Mouse (Mus musculus) CH12.LX (cell line): ENCODE results near the gene Dpp10. TPM values are rescaled to one million over a fixed set of nuclear protein-coding genes. Genes with fewer than 3 reads are reported as not detected.

Experiments used
- DNase-seq: peaks from one replicate; pipeline ENCODE4 v3.0.0-alpha.2; 2013; ENCODE audit errors: extremely low read depth
- H3K27ac ChIP-seq: 2 replicates; pipeline ENCODE4 v1.5.1; 2012; ENCODE audit warnings: low read depth, mild to moderate bottlenecking, control low read depth, moderate library complexity; ENCODE audit not compliant: insufficient read depth
- H3K27me3 ChIP-seq: replicated peaks from 2 replicates; pipeline ENCODE3; 2012; ENCODE audit warnings: inconsistent platforms
- H3K36me3 ChIP-seq, 2 experiments: replicated peaks in 1 of 2; 2 replicates each; pipeline versions ENCODE3 to v1.6.1; 2012; ENCODE audit warnings: inconsistent platforms in 1 of 2, low read length in 1 of 2, mild to moderate bottlenecking in 1 of 2, mixed read lengths in 1 of 2, moderate library complexity in 1 of 2; ENCODE audit not compliant: control insufficient read depth in 1 of 2, insufficient read depth in 1 of 2
- H3K4me1 ChIP-seq, 2 experiments: 2 replicates each; pipeline ENCODE4 v1.6.1; 2012; ENCODE audit warnings: inconsistent platforms in 1 of 2, moderate library complexity in 1 of 2; ENCODE audit not compliant: insufficient read depth in 2 of 2, control insufficient read depth in 1 of 2
- H3K4me2 ChIP-seq: 2 replicates; pipeline ENCODE4 v1.6.1; 2012; ENCODE audit warnings: low read depth, mild to moderate bottlenecking, control low read depth; ENCODE audit not compliant: poor library complexity, insufficient read depth, severe bottlenecking
- H3K4me3 ChIP-seq, 3 experiments: fragments of 150-350 bp in 1 of 3; sonication (generic) in 1 of 3; replicated peaks in 1 of 3; 2 replicates each; pipeline versions ENCODE3 to v1.5.1; 2011 to 2012; ENCODE audit warnings: low read depth in 2 of 3, low read length in 2 of 3, mild to moderate bottlenecking in 2 of 3, moderate library complexity in 2 of 3, control low read depth in 1 of 3, improper control_type of control experiment in 1 of 3, inconsistent platforms in 1 of 3, mixed read lengths in 1 of 3; ENCODE audit not compliant: poor library complexity in 1 of 3
- H3K79me2 ChIP-seq: replicated peaks from 2 replicates; pipeline ENCODE4 v1.6.1; 2012; ENCODE audit warnings: mild to moderate bottlenecking, moderate library complexity; ENCODE audit not compliant: control insufficient read depth, poor library complexity, insufficient read depth, severe bottlenecking; ENCODE audit errors: extremely low read depth
- H3K9ac ChIP-seq: 2 replicates; pipeline ENCODE4 v1.6.1; 2012; ENCODE audit warnings: low read depth, mild to moderate bottlenecking, control low read depth, moderate library complexity; ENCODE audit not compliant: insufficient read depth
- H3K9me3 ChIP-seq: replicated peaks from 2 replicates; pipeline ENCODE3; 2012; ENCODE audit warnings: low read length, inconsistent platforms, mixed read lengths
- CHD1 ChIP-seq: IDR thresholded peaks from 2 replicates; pipeline ENCODE4 v1.6.1; 2012; ENCODE audit warnings: low read depth, low read length, improper control_type of control experiment, inconsistent platforms
- CTCF ChIP-seq, 2 experiments: IDR thresholded peaks in 1 of 2; conservative IDR thresholded peaks in 1 of 2; 2 replicates each; pipeline ENCODE4 v1.5.1; 2011 to 2012; ENCODE audit warnings: low read depth in 2 of 2, low read length in 2 of 2, improper control_type of control experiment in 1 of 2, inconsistent platforms in 1 of 2, mild to moderate bottlenecking in 1 of 2, moderate library complexity in 1 of 2
- EP300 ChIP-seq: IDR thresholded peaks from 2 replicates; pipeline ENCODE4 v1.6.1; 2011; ENCODE audit warnings: low read length, improper control_type of control experiment
- GABPA ChIP-seq: IDR thresholded peaks from 2 replicates; pipeline ENCODE4 v1.6.1; 2012; ENCODE audit warnings: low read depth, low read length, improper control_type of control experiment, inconsistent platforms; ENCODE audit not compliant: insufficient replicate concordance
- MAFK ChIP-seq: IDR thresholded peaks from 2 replicates; pipeline ENCODE4 v1.6.1; 2011; ENCODE audit warnings: low read length, improper control_type of control experiment; ENCODE audit not compliant: insufficient replicate concordance
- MAX ChIP-seq: IDR thresholded peaks from 2 replicates; pipeline ENCODE4 v1.6.1; 2011; ENCODE audit warnings: low read length, improper control_type of control experiment
- MEF2A ChIP-seq: IDR thresholded peaks from 2 replicates; pipeline ENCODE4 v1.6.1; 2014; ENCODE audit warnings: low read depth, mild to moderate bottlenecking, inconsistent platforms, low read length, improper control_type of control experiment, borderline replicate concordance
- MXI1 ChIP-seq: IDR thresholded peaks from 2 replicates; pipeline ENCODE4 v1.6.1; 2011; ENCODE audit warnings: mild to moderate bottlenecking, low read depth, low read length, improper control_type of control experiment
- MYC ChIP-seq: IDR thresholded peaks from 2 replicates; pipeline ENCODE4 v1.6.1; 2011; ENCODE audit warnings: low read depth, mild to moderate bottlenecking, improper control_type of control experiment, low read length
- NELFE ChIP-seq: IDR thresholded peaks from 2 replicates; pipeline ENCODE4 v1.6.1; 2011; ENCODE audit warnings: low read depth, low read length, improper control_type of control experiment
- NRF1 ChIP-seq: IDR thresholded peaks from 2 replicates; pipeline ENCODE4 v1.6.1; 2014; ENCODE audit warnings: low read depth, mild to moderate bottlenecking, inconsistent platforms, low read length, improper control_type of control experiment, moderate library complexity
- PAX5 ChIP-seq: IDR thresholded peaks from 2 replicates; pipeline ENCODE4 v1.6.1; 2012; ENCODE audit warnings: low read length, inconsistent platforms, mixed read lengths
- POLR2AphosphoS2 ChIP-seq: IDR thresholded peaks from 2 replicates; pipeline ENCODE4 v1.6.1; 2011; ENCODE audit warnings: low read depth, low read length, improper control_type of control experiment
- RCOR1 ChIP-seq: conservative IDR thresholded peaks from 2 replicates; pipeline ENCODE4 v1.6.1; 2012; ENCODE audit warnings: low read depth, mild to moderate bottlenecking, inconsistent platforms, low read length, improper control_type of control experiment
- SIN3A ChIP-seq: IDR thresholded peaks from 2 replicates; pipeline ENCODE4 v1.6.1; 2012; ENCODE audit warnings: low read length, improper control_type of control experiment, inconsistent platforms
- SMC3 ChIP-seq: IDR thresholded peaks from 2 replicates; pipeline ENCODE4 v1.6.1; 2011; ENCODE audit warnings: low read depth, low read length, improper control_type of control experiment
- USF2 ChIP-seq: conservative IDR thresholded peaks from 2 replicates; pipeline ENCODE4 v1.6.1; 2011; ENCODE audit warnings: low read depth, low read length, improper control_type of control experiment
- ZC3H11A ChIP-seq: IDR thresholded peaks from 2 replicates; pipeline ENCODE4 v1.6.1; 2012; ENCODE audit warnings: low read depth, mild to moderate bottlenecking, inconsistent platforms, low read length, improper control_type of control experiment
- ZKSCAN1 ChIP-seq: IDR thresholded peaks from 2 replicates; pipeline ENCODE4 v1.6.1; 2012; ENCODE audit warnings: low read depth, inconsistent platforms, low read length, improper control_type of control experiment, borderline replicate concordance
- ZMIZ1 ChIP-seq: IDR thresholded peaks from 2 replicates; pipeline ENCODE4 v1.6.1; 2012; ENCODE audit warnings: low read depth, mild to moderate bottlenecking, inconsistent platforms, low read length, improper control_type of control experiment
- ZNF384 ChIP-seq: IDR thresholded peaks from 2 replicates; pipeline ENCODE4 v1.6.1; 2012; ENCODE audit warnings: low read depth, low read length, improper control_type of control experiment, inconsistent platforms
- dilution Hi-C: fragments of 300-500 bp; cut with MboI; formaldehyde crosslinking; loops from 2 replicates; pipeline ENCODE4 v1.14.3; 2020; ENCODE audit warnings: low sequenced_read_pairs; ENCODE audit not compliant: extremely low pct_unique_long_range_greater_than_20kb, extremely low pct_ligation_motif_present
- in situ Hi-C: fragments of 300-500 bp; cut with MboI; formaldehyde crosslinking; loops from 3 replicates; pipeline ENCODE4 v1.14.3; 2019; ENCODE audit warnings: low sequenced_read_pairs, low pct_ligation_motif_present, low pct_unique_long_range_greater_than_20kb, mixed read lengths
- polyA plus RNA-seq: library from polyadenylated mRNA; unstranded; fragments of >175 nt; gene quantifications from 2 replicates; pipeline ENCODE4 v1.2.1, GENCODE M21; 2012; ENCODE audit warnings: low read depth; ENCODE audit not compliant: insufficient read length
- total RNA-seq, 2 experiments: library from RNA; depleted of rRNA; stranded (reverse); fragments of 300-350 nt in 1 of 2; fragments of >200 nt in 1 of 2; gene quantifications; 2 replicates each; pipeline ENCODE4 v1.2.3; 2012 to 2014

Dpp10 gene
- total and polyA plus RNA-seq, 3 experiments = 0.01 TPM; not detected in 2

GRCm38 (mm10) chr1:123846881-123847280 lies 198.5 kb downstream of the Dpp10 start:
- TF ChIP-seq RCOR1 (no peak), ZNF384 (no peak), PAX5 (no peak), POLR2AphosphoS2 (no peak), NRF1 (no peak), SMC3 (no peak), CTCF (conservative IDR thresholded peaks at IDR 0.05 in 1 of 2, IDR thresholded peaks at IDR 0.05 in 1 of 2; ENCODE audit: low read depth in 2 of 2, low read length in 2 of 2) (no peak), MYC (no peak), NELFE (no peak), MAFK (no peak), EP300 (no peak), GABPA (no peak), MXI1 (no peak), USF2 (no peak), ZKSCAN1 (no peak), MAX (no peak), CHD1 (no peak), ZMIZ1 (no peak), SIN3A (no peak)
- TF ChIP-seq, all 38 proteins: peak for 0
- no peak overlapping the region for H3K4me3 ChIP-seq
- H3K9ac ChIP-seq = no peak overlapping the region
- DNase-seq = no peak
- no peaks in the 10 kb centered on the region for H3K36me3 ChIP-seq
- H3K27me3 ChIP-seq = no peaks in the 10 kb centered on the region
- dilution Hi-C loops = no loop called here
- in situ Hi-C loops = no loop called here
- no peak overlapping the region for H3K4me2 ChIP-seq
- H3K4me1 ChIP-seq = no peaks in the 10 kb centered on the region
- peaks cover 14% of the 10 kb centered on the region for H3K9me3 ChIP-seq
- no peak overlapping the region for H3K27ac ChIP-seq
- no peaks in the 10 kb centered on the region for H3K79me2 ChIP-seq

- H3K9ac ChIP-seq = no peak overlapping the region
- TF ChIP-seq MAFK (no peak), MEF2A (no peak), CTCF (conservative IDR thresholded peaks at IDR 0.05 in 1 of 2, IDR thresholded peaks at IDR 0.05 in 1 of 2; ENCODE audit: low read depth in 2 of 2, low read length in 2 of 2) (no peak), ZC3H11A (no peak), EP300 (no peak), MXI1 (no peak)
- no peak for DNase-seq
- H3K4me2 ChIP-seq = no peak overlapping the region
- no peak overlapping the region for H3K27ac ChIP-seq
- H3K9me3 ChIP-seq = peaks cover 28% of the 10 kb centered on the region
- no peaks in the 10 kb centered on the region for H3K27me3 ChIP-seq
- no peaks in the 10 kb centered on the region for H3K4me1 ChIP-seq
- dilution Hi-C loops (no loop called here), in situ Hi-C loops (no loop called here)
- H3K79me2 ChIP-seq = no peaks in the 10 kb centered on the region
- H3K4me3 ChIP-seq = no peak overlapping the region
- H3K36me3 ChIP-seq = no peaks in the 10 kb centered on the region
These were observed 244.2 kb downstream of the Dpp10 start for GRCm38 (mm10) chr1:123801206-123801605.
